Mouse (Mus musculus) central nervous system, embryonic 14 days (tissue): ENCODE data around the gene Paf1. TPM values are rescaled to one million over a fixed set of nuclear protein-coding genes. Genes with fewer than 3 reads are reported as not detected.

Experiments
- polyA plus RNA-seq: library from polyadenylated mRNA; depleted of rRNA; stranded (reverse); fragments of >200 nt; gene quantifications from 2 replicates; pipeline ENCODE4 v1.2.3, GENCODE M21; 2012; rRNA removed

Gene Paf1
- polyA plus RNA-seq, result 111 and 114 TPM in 2 replicates

GRCm38 (mm10) chr7:28392429-28393271 lies at the start of gene Paf1, which contains the start of gene Med29:
Gene Paf1 (plus strand): TSS chr7:28392951.
Gene Med29 (minus strand): TSS chr7:28392708.

GRCm38 (mm10) chr7:28350155-28350883 lies 42.4 kb upstream of the Paf1 start, which contains the start of gene Rps16:
Gene Rps16 (plus strand): TSS chr7:28350652.

GRCm38 (mm10) chr7:28372251-28373108 lies 20.3 kb upstream of the Paf1 start, which contains the start of gene Plekhg2:
Gene Plekhg2 (minus strand): TSS chr7:28372599.

GRCm38 (mm10) chr7:28380237-28381016 lies 12.3 kb upstream of the Paf1 start, which contains the start of gene Zfp36:
Gene Zfp36 (minus strand): TSS chr7:28380253.

DNA sequence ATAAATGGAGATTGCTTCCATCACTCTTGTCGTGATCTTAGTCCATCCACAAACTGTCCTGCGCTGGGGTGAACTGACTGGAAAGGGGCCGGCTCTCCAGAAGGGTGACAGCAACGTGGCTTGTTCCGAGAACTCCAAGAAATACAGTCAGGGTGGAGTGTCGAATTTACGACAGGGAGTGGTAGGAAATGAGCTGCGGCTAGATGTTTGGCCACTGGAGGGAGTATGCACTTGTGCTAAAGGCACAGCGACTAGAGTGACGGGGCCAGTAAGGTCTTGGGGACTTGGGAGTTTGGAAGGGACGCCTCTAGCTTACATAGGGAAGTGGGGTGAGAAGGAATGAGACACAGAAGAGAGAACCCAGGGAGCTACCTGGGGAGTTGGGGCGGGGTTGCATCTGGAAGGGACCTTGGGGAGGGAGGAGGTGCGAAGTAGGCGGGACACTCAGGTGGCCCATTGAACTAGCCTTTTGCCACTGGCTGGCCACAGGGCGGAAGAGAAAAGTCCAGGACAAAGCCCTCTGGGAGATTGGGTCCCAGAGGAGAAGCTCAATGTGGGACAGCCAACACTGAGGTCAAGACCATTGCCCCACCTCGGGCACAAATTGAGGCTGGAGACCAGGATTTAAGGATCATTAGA lies 44.3 kb downstream of the Paf1 start, which contains the start of gene Gmfg:
Gene Gmfg (plus strand): TSS at position 516 of the 639 bp plus-strand sequence.

Other genes with a start within 250 kb of the Paf1 start
- gene Fbl, start 223.2 kb upstream of the Paf1 start, polyA plus RNA-seq, result 244 and 245 TPM in 2 replicates
- 34.0 and 36.4 TPM in 2 replicates for gene Dyrk1b, start 213.5 kb upstream of the Paf1 start, polyA plus RNA-seq
- gene Eid2, start 125.1 kb upstream of the Paf1 start, polyA plus RNA-seq, result 59.8 and 66.6 TPM in 2 replicates
- gene Eid2b, start 115.2 kb upstream of the Paf1 start, polyA plus RNA-seq, result 29.6 and 37.8 TPM in 2 replicates
- 0.65 and 0.87 TPM in 2 replicates for gene Selenov, start 101.8 kb upstream of the Paf1 start, polyA plus RNA-seq
- gene Dll3, start 90.7 kb upstream of the Paf1 start, polyA plus RNA-seq, result 25.5 and 33.0 TPM in 2 replicates
- 99.0 and 110 TPM in 2 replicates for gene Timm50, start 80.9 kb upstream of the Paf1 start, polyA plus RNA-seq
- gene Supt5, start 54.2 kb upstream of the Paf1 start, polyA plus RNA-seq, result 122 and 126 TPM in 2 replicates
- gene Rps16, start 42.3 kb upstream of the Paf1 start, polyA plus RNA-seq, result 1,327 and 1,353 TPM in 2 replicates
- gene Plekhg2, start 20.4 kb upstream of the Paf1 start, polyA plus RNA-seq, result 29.3 and 33.4 TPM in 2 replicates
- 4.3 and 6.1 TPM in 2 replicates for gene Zfp36, start 12.7 kb upstream of the Paf1 start, polyA plus RNA-seq
- gene Med29, start 243 bp upstream of the Paf1 start, polyA plus RNA-seq, result 46.6 and 46.8 TPM in 2 replicates
- gene Gmfg, start 44.5 kb downstream of the Paf1 start, polyA plus RNA-seq, result 5.3 and 6.4 TPM in 2 replicates
- gene Lrfn1, start 59.0 kb downstream of the Paf1 start, polyA plus RNA-seq, result 40.4 and 41.7 TPM in 2 replicates
- not detected in 2 replicates for gene Ifnl2, start 117.5 kb downstream of the Paf1 start, polyA plus RNA-seq
- not detected in 2 replicates for gene Ifnl3, start 129.9 kb downstream of the Paf1 start, polyA plus RNA-seq
- not detected in 2 replicates for gene Sycn, start 147.9 kb downstream of the Paf1 start, polyA plus RNA-seq
- 0.10 and 0.20 TPM in 2 replicates for gene Nccrp1, start 154.3 kb downstream of the Paf1 start, polyA plus RNA-seq
- 66.8 and 66.9 TPM in 2 replicates for gene Samd4b, start 205.2 kb downstream of the Paf1 start, polyA plus RNA-seq
- gene Pak4, start 205.2 kb downstream of the Paf1 start, polyA plus RNA-seq, result 20.4 and 22.5 TPM in 2 replicates
- 0.05 and 0.28 TPM in 2 replicates for gene Acp7, start 238.4 kb downstream of the Paf1 start, polyA plus RNA-seq